Comparison of ENCODE assay signal across 8 mouse cellular contexts in the genomic region with DNA sequence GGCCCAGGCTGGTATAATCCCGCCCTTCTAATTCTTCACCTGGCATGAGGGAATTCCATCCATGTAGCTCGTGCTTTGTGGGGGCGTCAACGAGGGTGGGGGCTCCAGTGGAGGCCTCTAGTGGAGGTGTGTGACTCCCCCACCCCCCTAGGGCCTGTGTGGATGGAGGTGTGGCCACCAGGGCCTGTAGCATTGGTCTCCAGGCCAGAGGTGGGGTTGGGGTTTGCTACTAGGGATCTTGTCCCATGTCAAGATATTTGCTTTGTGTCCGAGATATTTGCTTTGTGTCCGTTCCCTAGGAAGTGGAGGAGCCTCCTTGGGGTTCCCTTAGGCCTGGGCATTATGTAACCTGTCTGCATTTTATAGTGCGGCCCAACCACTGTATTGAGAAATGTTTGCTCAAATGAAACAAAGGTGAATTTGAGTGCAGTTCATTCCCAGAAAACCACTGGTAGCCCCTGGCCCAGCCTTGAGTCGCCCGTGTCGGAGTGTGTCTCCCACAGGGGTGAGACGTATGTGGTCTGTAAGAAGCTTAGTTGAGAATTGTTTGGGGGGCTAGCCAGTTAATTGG. TPM values are rescaled to one million over a fixed set of nuclear protein-coding genes. Genes with fewer than 3 reads are reported as not detected.
A peak's percentile ranks its signal among the peaks of the same experiment; 100 is the strongest.
DNase-seq lines count a peak whose midpoint lies in the region; ATAC-seq and TF ChIP-seq lines count a peak whose summit lies in the region.

No protein-coding gene starts in this region.

- TF ChIP-seq POLR2A in myocyte (IDR thresholded peaks at IDR 0.05; ENCODE audit: insufficient read length, low read depth) = no peak

- 0 out of 2 replicates have a peak overlapping the region, but pooled peaks have one; percentile 5 for H3K9ac ChIP-seq in ES-E14 (ENCODE audit: insufficient read depth, low read depth, low read length, poor library complexity, severe bottlenecking)
- peak overlapping the region; percentile 99 for H3K9ac ChIP-seq in hindbrain, embryonic 14.5 days

- no peak overlapping the region for H3ac ChIP-seq in myocyte (ENCODE audit: control insufficient read depth, insufficient read length)

- peak overlapping the region in 1 of 2 experiments; percentile 92; a peak in 2 of 4 replicates for H3K4me3 ChIP-seq in ES-E14 (ENCODE audit: insufficient read depth in 1 of 2, low read depth in 1 of 2, low read length in 2 of 2, poor library complexity in 1 of 2, severe bottlenecking in 1 of 2)
- peak overlapping the region; percentile 99 for H3K4me3 ChIP-seq in hindbrain, embryonic 14.5 days (replicated peaks; ENCODE audit: low read length)
- peak overlapping the region; percentile 86 for H3K4me3 ChIP-seq in myocyte

- H3K79me2 ChIP-seq in myocyte (ENCODE audit: control insufficient read depth, insufficient read depth) = peaks cover 75% of the 10 kb centered on the region

- peak; percentile 32 for DNase-seq in cerebellum, adult 9-11 months
- DNase-seq in cerebellum, postnatal 36 days = no peak
- DNase-seq in ES-E14 (ENCODE audit: low read depth, low spot score) (no peak), liver (peak; percentile 23)
- no peak for DNase-seq in hindbrain, embryonic 14.5 days (ENCODE audit: low spot score)
- DNase-seq in frontal cortex, postnatal 10 days (ENCODE audit: low spot score in 2 of 2) = no peak

- 42% methylated on average over 11 of the region's 11 CpGs for WGBS in hindbrain, embryonic 14.5 days

- H3K27ac ChIP-seq in ES-E14 (ENCODE audit: insufficient read depth, low read depth, low read length, poor library complexity, severe bottlenecking) = no peak overlapping the region
- H3K27ac ChIP-seq in hindbrain, embryonic 14.5 days = peak overlapping the region; percentile 95

- ATAC-seq in hindbrain, embryonic 14.5 days (ENCODE audit: low FRiP score) = no peak
- ATAC-seq in granulocyte monocyte progenitor cell, adult 5-6 weeks (replicated peaks; ENCODE audit: poor library complexity, severe bottlenecking) = no peak

- H3K36me3 ChIP-seq in ES-E14 (ENCODE audit: control insufficient read depth, insufficient read depth, low read length, poor library complexity, severe bottlenecking) = peaks cover 2% of the 10 kb centered on the region; the same call in 1 of the 2 replicates
- no peaks in the 10 kb centered on the region for H3K36me3 ChIP-seq in hindbrain, embryonic 14.5 days (replicated peaks; ENCODE audit: control insufficient read depth, insufficient read depth)
- H3K36me3 ChIP-seq in myocyte (ENCODE audit: control insufficient read depth, insufficient read depth) = no peaks in the 10 kb centered on the region

- peak overlapping the region; percentile 94 for H3K4me2 ChIP-seq in hindbrain, embryonic 14.5 days (replicated peaks)
- peak overlapping the region; percentile 90 for H3K4me2 ChIP-seq in myocyte (ENCODE audit: low read depth)

- peaks cover 3 to 35% of the 10 kb centered on the region in 2 experiments; a peak in 3 of 4 replicates for H3K4me1 ChIP-seq in ES-E14 (ENCODE audit: control insufficient read depth in 2 of 2, insufficient read depth in 2 of 2, low read length in 2 of 2, poor library complexity in 1 of 2)
- H3K4me1 ChIP-seq in hindbrain, embryonic 14.5 days (replicated peaks; ENCODE audit: control insufficient read depth, insufficient read depth, low read length) = peaks cover 48% of the 10 kb centered on the region

- H3K27me3 ChIP-seq in hindbrain, embryonic 14.5 days (ENCODE audit: control insufficient read depth, insufficient read depth, low read length) = no peaks in the 10 kb centered on the region
- H3K27me3 ChIP-seq in myocyte (ENCODE audit: control insufficient read depth, insufficient read depth, insufficient read length) = no peaks in the 10 kb centered on the region

- H3K9me3 ChIP-seq in ES-E14 (ENCODE audit: control insufficient read depth, insufficient read depth, low read depth, low read length) = no peaks in the 10 kb centered on the region
- H3K9me3 ChIP-seq in hindbrain, embryonic 14.5 days (ENCODE audit: control insufficient read depth, low read length) = no peaks in the 10 kb centered on the region

- in situ Hi-C loops in ES-E14 (cut with MboI; ENCODE audit: low sequenced_read_pairs in 2 of 2, unreplicated experiment in 2 of 2) = no loop called here

TF ChIP-seq in ES-E14, 5 proteins besides CTCF, POLR2A, EP300 and RAD21:
- TF ChIP-seq MAFK (IDR thresholded peaks at IDR 0.05; ENCODE audit: insufficient read depth, low read depth, low read length) = no peak
- TF ChIP-seq ZC3H11A (IDR thresholded peaks at IDR 0.05; ENCODE audit: borderline replicate concordance, low read depth, low read length) = no peak
- TF ChIP-seq HCFC1 (IDR thresholded peaks at IDR 0.05; ENCODE audit: borderline replicate concordance, insufficient read depth, low read length) = no peak
- TF ChIP-seq ZNF384 (IDR thresholded peaks at IDR 0.05; ENCODE audit: low read depth, low read length) = no peak
- TF ChIP-seq CHD2 (IDR thresholded peaks at IDR 0.05; ENCODE audit: low read depth, low read length) = no peak

TF ChIP-seq in myocyte, 11 proteins besides CTCF, POLR2A, EP300 and RAD21:
- no peak for TF ChIP-seq TCF3 (IDR thresholded peaks at IDR 0.05; ENCODE audit: insufficient read length, low read depth)
- no peak for TF ChIP-seq SRF (IDR thresholded peaks at IDR 0.05; ENCODE audit: control insufficient read depth, insufficient read length, low read depth)
- no peak for TF ChIP-seq E2F4 (IDR thresholded peaks at IDR 0.05; ENCODE audit: insufficient read depth)
- no peak for TF ChIP-seq MYOD1 (IDR thresholded peaks at IDR 0.05; ENCODE audit: control insufficient read depth in 1 of 3, insufficient read length in 2 of 3, low read depth in 2 of 3)
- TF ChIP-seq MAX (IDR thresholded peaks at IDR 0.05; ENCODE audit: low read depth) = no peak
- no peak for TF ChIP-seq MYOG (IDR thresholded peaks at IDR 0.05; ENCODE audit: control insufficient read depth in 1 of 3, insufficient read depth in 1 of 3, insufficient read length in 2 of 3, low read depth in 2 of 3)
- TF ChIP-seq CEBPB (IDR thresholded peaks at IDR 0.05; ENCODE audit: insufficient read depth, poor library complexity, severe bottlenecking) = no peak
- no peak for TF ChIP-seq USF1 (IDR thresholded peaks at IDR 0.05; ENCODE audit: low read depth)
- no peak for TF ChIP-seq TCF12 (IDR thresholded peaks at IDR 0.05; ENCODE audit: insufficient read depth, poor library complexity, severe bottlenecking)
- TF ChIP-seq REST (IDR thresholded peaks at IDR 0.05; ENCODE audit: insufficient read depth, insufficient read length) = no peak
- no peak for TF ChIP-seq POLR2AphosphoS2 (IDR thresholded peaks at IDR 0.05; ENCODE audit: insufficient read length, low read depth)

RNA-seq across cellular contexts. Expression of gene Cmip, which starts 2.7 kb away (rescaled TPM):
- 24.5 and 26.3 TPM in 2 replicates for total RNA-seq in ES-E14 (2012; rRNA removed)
- polyA plus RNA-seq in hindbrain, embryonic 14.5 days (2014; fragmentation: Nextera tagmentation; extraction: Ambion mirVana) = 131 and 143 TPM in 2 replicates
- polyA plus RNA-seq in myocyte (2012; fragmentation: generic; extraction: Trizol) = 23.6 TPM
- 30.7 and 49.5 TPM in 2 replicates for total RNA-seq in granulocyte monocyte progenitor cell, adult 5-6 weeks (2014; fragmentation: Nextera tagmentation)
- 6.0 and 11.8 TPM in 2 replicates for total RNA-seq in granulocyte monocyte progenitor cell, adult 5-6 weeks (2017)

Comparison
In these comparisons a context has a peak if more than half of its experiments do, and no peak if none do; other contexts are left out.
1. DNase-seq: peak in cerebellum, adult 9-11 months (single experiment) and liver (single experiment); none in cerebellum, postnatal 36 days (0 of 2), ES-E14 (single experiment), hindbrain, embryonic 14.5 days (single experiment) and frontal cortex, postnatal 10 days (0 of 2).